Mouse (Mus musculus): ENCODE measurements at regions not wholly inside any gene's neighbourhood (a gene's known extent, or its start where the extent isn't known, plus 50 kb on each side); places are given as distances from the start of the nearest gene placed in this dataset.

DNA sequence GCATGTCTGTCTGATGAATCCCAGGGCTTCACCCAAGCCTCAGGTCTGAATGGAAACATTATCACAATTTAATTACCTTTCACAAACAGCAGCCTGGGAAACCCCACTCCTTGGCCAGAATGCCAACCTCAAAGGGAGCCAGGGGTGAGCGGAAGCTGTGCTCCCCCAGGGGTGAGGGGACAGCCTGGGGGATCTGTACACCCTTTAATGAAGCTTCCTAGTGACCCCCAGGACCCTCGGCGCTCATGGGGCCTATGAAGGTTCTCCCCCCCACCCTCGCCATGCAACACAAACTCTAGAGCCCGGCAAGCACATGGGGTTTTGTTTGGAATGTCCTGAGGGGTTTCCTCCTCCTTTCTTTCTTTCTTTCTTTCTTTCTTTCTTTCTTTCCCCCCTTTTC, 167.1 kb downstream of the Inhbb start:
- H3K36me3 ChIP-seq (ENCODE audit: control insufficient read depth, insufficient read depth, low read length), result no peaks in the 10 kb centered on the region
- 30% methylated on average over 5 of the region's 5 CpGs for WGBS
- ATAC-seq (ENCODE audit: low read depth), result peak; percentile 47
- no peak overlapping the region for H3K9ac ChIP-seq (replicated peaks; ENCODE audit: low read depth, low read length)
- no peak overlapping the region for H3K4me3 ChIP-seq (ENCODE audit: low read depth, low read length)
- no peaks in the 10 kb centered on the region for H3K4me1 ChIP-seq (ENCODE audit: control insufficient read depth, insufficient read depth, low read length)
- no peaks in the 10 kb centered on the region for H3K9me3 ChIP-seq (ENCODE audit: control insufficient read depth, low read length)
- no peak overlapping the region for H3K4me2 ChIP-seq (ENCODE audit: low read depth, low read length)
- H3K27ac ChIP-seq (ENCODE audit: low read depth, low read length), result peak overlapping the region; percentile 60; the same call in 1 of the 2 replicates
- no peaks in the 10 kb centered on the region for H3K27me3 ChIP-seq (ENCODE audit: control insufficient read depth, insufficient read depth, low read length)

GRCm38 (mm10) chr1:119253371-119253851, 168.6 kb downstream of the Inhbb start:
- H3K4me1 ChIP-seq (ENCODE audit: control insufficient read depth, insufficient read depth, low read length), result no peaks in the 10 kb centered on the region
- WGBS, result 84% methylated on average over 7 of the region's 7 CpGs

GRCm38 (mm10) chr1:119252403-119252802, 169.6 kb downstream of the Inhbb start:
- no peaks in the 10 kb centered on the region for H3K4me1 ChIP-seq (ENCODE audit: control insufficient read depth, insufficient read depth, low read length)
- no peaks in the 10 kb centered on the region for H3K27me3 ChIP-seq (ENCODE audit: control insufficient read depth, insufficient read depth, low read length)
- H3K4me2 ChIP-seq (ENCODE audit: low read depth, low read length), result no peak overlapping the region
- ATAC-seq (ENCODE audit: low read depth), result no peak
- no peak overlapping the region for H3K4me3 ChIP-seq (ENCODE audit: low read depth, low read length)
- WGBS, result 67% methylated on average over 6 of the region's 6 CpGs
- H3K9ac ChIP-seq (replicated peaks; ENCODE audit: low read depth, low read length), result no peak overlapping the region
- H3K27ac ChIP-seq (ENCODE audit: low read depth, low read length), result no peak overlapping the region
- no peaks in the 10 kb centered on the region for H3K36me3 ChIP-seq (ENCODE audit: control insufficient read depth, insufficient read depth, low read length)
- no peaks in the 10 kb centered on the region for H3K9me3 ChIP-seq (ENCODE audit: control insufficient read depth, low read length)

More at GRCm38 (mm10) chr1:119253371-119253851, 168.6 kb downstream of the Inhbb start:
- Histone ChIP-seq H3K4me3 (ENCODE audit: low read depth, low read length) (no peak overlapping the region), H3K4me2 (ENCODE audit: low read depth, low read length) (no peak overlapping the region), H3K27ac (ENCODE audit: low read depth, low read length) (no peak overlapping the region), H3K9me3 (ENCODE audit: control insufficient read depth, low read length) (no peaks in the 10 kb centered on the region), H3K36me3 (ENCODE audit: control insufficient read depth, insufficient read depth, low read length) (no peaks in the 10 kb centered on the region), H3K9ac (replicated peaks; ENCODE audit: low read depth, low read length) (no peak overlapping the region), H3K27me3 (ENCODE audit: control insufficient read depth, insufficient read depth, low read length) (no peaks in the 10 kb centered on the region)
- no peak for ATAC-seq (ENCODE audit: low read depth)

DNA sequence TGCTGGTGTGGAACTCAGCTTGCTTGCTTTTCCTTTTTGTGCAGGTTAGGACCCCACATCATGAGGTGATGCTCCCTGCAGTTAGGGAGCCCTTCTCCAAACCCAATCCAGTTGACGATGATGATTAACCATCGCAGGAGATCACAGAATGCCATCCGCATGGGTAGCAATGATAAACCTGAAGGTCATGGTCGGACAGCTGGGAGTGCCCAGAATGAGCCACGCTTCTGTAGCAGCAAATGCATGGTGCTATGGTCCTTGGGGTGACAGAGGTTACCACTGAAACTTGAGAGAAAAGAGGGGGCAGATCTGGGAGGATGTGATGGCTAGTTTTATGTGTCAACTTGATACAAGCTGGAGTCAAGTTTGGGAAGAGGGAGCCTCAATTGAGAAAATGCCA, 170.3 kb downstream of the Inhbb start:
- Histone ChIP-seq H3K27me3 (ENCODE audit: control insufficient read depth, insufficient read depth, low read length) (no peaks in the 10 kb centered on the region), H3K9me3 (ENCODE audit: control insufficient read depth, low read length) (no peaks in the 10 kb centered on the region), H3K9ac (replicated peaks; ENCODE audit: low read depth, low read length) (no peak overlapping the region), H3K4me3 (ENCODE audit: low read depth, low read length) (no peak overlapping the region), H3K4me2 (ENCODE audit: low read depth, low read length) (no peak overlapping the region), H3K36me3 (ENCODE audit: control insufficient read depth, insufficient read depth, low read length) (no peaks in the 10 kb centered on the region), H3K27ac (ENCODE audit: low read depth, low read length) (no peak overlapping the region), H3K4me1 (ENCODE audit: control insufficient read depth, insufficient read depth, low read length) (no peaks in the 10 kb centered on the region)
- WGBS, result 97% methylated on average over 5 of the region's 5 CpGs
- ATAC-seq (ENCODE audit: low read depth), result no peak

GRCm38 (mm10) chr1:119248776-119249495, 173.1 kb downstream of the Inhbb start:
- H3K9ac ChIP-seq (replicated peaks; ENCODE audit: low read depth, low read length), result no peak overlapping the region
- no peaks in the 10 kb centered on the region for H3K9me3 ChIP-seq (ENCODE audit: control insufficient read depth, low read length)
- H3K27ac ChIP-seq (ENCODE audit: low read depth, low read length), result no peak overlapping the region
- H3K4me3 ChIP-seq (ENCODE audit: low read depth, low read length), result no peak overlapping the region
- ATAC-seq (ENCODE audit: low read depth), result no peak
- no peaks in the 10 kb centered on the region for H3K36me3 ChIP-seq (ENCODE audit: control insufficient read depth, insufficient read depth, low read length)
- 92% methylated on average over 5 of the region's 5 CpGs for WGBS
- H3K4me1 ChIP-seq (ENCODE audit: control insufficient read depth, insufficient read depth, low read length), result no peaks in the 10 kb centered on the region
- no peak overlapping the region for H3K4me2 ChIP-seq (ENCODE audit: low read depth, low read length)
- no peaks in the 10 kb centered on the region for H3K27me3 ChIP-seq (ENCODE audit: control insufficient read depth, insufficient read depth, low read length)

DNA sequence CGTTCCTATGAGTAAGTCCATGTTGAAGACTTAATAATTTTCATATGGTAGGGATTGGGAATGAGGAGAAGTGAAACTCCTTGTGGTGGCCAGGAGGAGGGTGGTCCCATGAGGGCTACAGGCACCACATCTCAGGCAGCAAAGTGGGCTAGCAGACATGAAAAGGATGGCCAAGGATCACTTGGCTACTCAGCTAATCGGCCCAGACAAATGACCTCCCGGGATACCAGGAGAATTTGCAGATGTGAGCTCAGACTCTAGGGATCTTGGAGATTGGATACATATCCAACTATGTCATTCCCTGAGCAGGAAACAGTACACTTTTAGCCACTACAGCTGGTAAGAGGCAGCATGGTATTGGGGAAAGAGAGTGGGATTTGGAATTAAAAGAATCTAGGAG, 174.9 kb downstream of the Inhbb start:
- Histone ChIP-seq H3K27me3 (ENCODE audit: control insufficient read depth, insufficient read depth, low read length) (no peaks in the 10 kb centered on the region), H3K4me3 (ENCODE audit: low read depth, low read length) (no peak overlapping the region), H3K27ac (ENCODE audit: low read depth, low read length) (no peak overlapping the region), H3K36me3 (ENCODE audit: control insufficient read depth, insufficient read depth, low read length) (no peaks in the 10 kb centered on the region), H3K9ac (replicated peaks; ENCODE audit: low read depth, low read length) (no peak overlapping the region), H3K4me2 (ENCODE audit: low read depth, low read length) (no peak overlapping the region), H3K9me3 (ENCODE audit: control insufficient read depth, low read length) (no peaks in the 10 kb centered on the region), H3K4me1 (ENCODE audit: control insufficient read depth, insufficient read depth, low read length) (no peaks in the 10 kb centered on the region)
- ATAC-seq (ENCODE audit: low read depth), result no peak
- WGBS, result 92% methylated on average over 3 of the region's 3 CpGs

GRCm38 (mm10) chr1:119238463-119238862, 183.6 kb downstream of the Inhbb start:
- Histone ChIP-seq H3K27me3 (ENCODE audit: control insufficient read depth, insufficient read depth, low read length) (no peaks in the 10 kb centered on the region), H3K36me3 (ENCODE audit: control insufficient read depth, insufficient read depth, low read length) (no peaks in the 10 kb centered on the region), H3K9me3 (ENCODE audit: control insufficient read depth, low read length) (no peaks in the 10 kb centered on the region), H3K4me2 (ENCODE audit: low read depth, low read length) (no peak overlapping the region), H3K9ac (replicated peaks; ENCODE audit: low read depth, low read length) (no peak overlapping the region), H3K4me1 (ENCODE audit: control insufficient read depth, insufficient read depth, low read length) (no peaks in the 10 kb centered on the region), H3K27ac (ENCODE audit: low read depth, low read length) (no peak overlapping the region), H3K4me3 (ENCODE audit: low read depth, low read length) (no peak overlapping the region)
- ATAC-seq (ENCODE audit: low read depth), result no peak
- WGBS, result 74% methylated on average over 10 of the region's 10 CpGs

DNA sequence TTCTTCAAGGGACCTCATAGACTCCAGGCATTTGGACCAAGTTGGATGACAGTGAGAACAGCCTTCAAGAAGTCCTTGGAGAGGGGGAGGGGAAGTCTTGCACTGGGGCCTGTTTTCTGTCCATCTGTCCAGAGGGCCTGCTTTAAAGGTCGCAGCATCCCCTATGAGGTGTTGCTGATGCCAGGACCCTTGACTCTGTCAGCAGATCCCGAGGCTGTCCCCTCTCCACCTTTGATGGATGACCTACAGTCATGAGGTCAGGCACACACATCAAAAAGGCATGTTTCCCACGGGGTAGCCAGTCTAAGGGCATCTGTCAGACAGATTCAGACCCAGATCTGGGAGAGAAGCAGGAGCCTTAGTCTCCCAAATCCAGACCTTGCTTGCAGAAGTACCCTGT, 183.4 kb upstream of the Gli2 start:
- no peaks in the 10 kb centered on the region for H3K9me3 ChIP-seq (ENCODE audit: control insufficient read depth, low read length)
- H3K27me3 ChIP-seq (ENCODE audit: control insufficient read depth, insufficient read depth, low read length), result no peaks in the 10 kb centered on the region
- ATAC-seq (ENCODE audit: low read depth), result no peak
- H3K9ac ChIP-seq (replicated peaks; ENCODE audit: low read depth, low read length), result no peak overlapping the region
- WGBS, result 71% methylated on average over 3 of the region's 3 CpGs
- H3K4me2 ChIP-seq (ENCODE audit: low read depth, low read length), result no peak overlapping the region
- H3K4me1 ChIP-seq (ENCODE audit: control insufficient read depth, insufficient read depth, low read length), result no peaks in the 10 kb centered on the region
- H3K36me3 ChIP-seq (ENCODE audit: control insufficient read depth, insufficient read depth, low read length), result no peaks in the 10 kb centered on the region
- H3K4me3 ChIP-seq (ENCODE audit: low read depth, low read length), result no peak overlapping the region
- no peak overlapping the region for H3K27ac ChIP-seq (ENCODE audit: low read depth, low read length)

GRCm38 (mm10) chr1:119234449-119234848, 181.0 kb upstream of the Gli2 start:
- no peak for ATAC-seq (ENCODE audit: low read depth)
- 84% methylated on average over 9 of the region's 9 CpGs for WGBS
- no peak overlapping the region for H3K4me2 ChIP-seq (ENCODE audit: low read depth, low read length)

More at GRCm38 (mm10) chr1:119234449-119234848, 181.0 kb upstream of the Gli2 start:
- no peaks in the 10 kb centered on the region for H3K4me1 ChIP-seq (ENCODE audit: control insufficient read depth, insufficient read depth, low read length)
- H3K9ac ChIP-seq (replicated peaks; ENCODE audit: low read depth, low read length), result no peak overlapping the region
- no peaks in the 10 kb centered on the region for H3K36me3 ChIP-seq (ENCODE audit: control insufficient read depth, insufficient read depth, low read length)
- H3K9me3 ChIP-seq (ENCODE audit: control insufficient read depth, low read length), result no peaks in the 10 kb centered on the region
- no peaks in the 10 kb centered on the region for H3K27me3 ChIP-seq (ENCODE audit: control insufficient read depth, insufficient read depth, low read length)
- no peak overlapping the region for H3K4me3 ChIP-seq (ENCODE audit: low read depth, low read length)
- no peak overlapping the region for H3K27ac ChIP-seq (ENCODE audit: low read depth, low read length)
